19 mouse cellular contexts compared by ENCODE assay signal in genomic region chr3:131522243-131522642, GRCm38 (mm10). TPM values are rescaled to one million over a fixed set of nuclear protein-coding genes. Genes with fewer than 3 reads are reported as not detected.
DNase-seq lines count a peak whose midpoint lies in the region; ATAC-seq and TF ChIP-seq lines count a peak whose summit lies in the region.
"Had no signal": no experiment of that assay in that cellular context is flagged by ENCODE, and none has a peak within 500 bp of the region (broad histone marks: within the 10 kb centered on the region; RNA-seq: fewer than 3 reads in every experiment).

No protein-coding gene starts in this region.

- POLR2A ChIA-PET in Patski (lab: Charles Lee) = interaction anchor here (1.0 to 1.2 kb wide), 2 partner anchors 36 to 173 kb away, joined by 3 to 7 read pairs; no protein-coding TSS in a partner anchor

- ATAC-seq in heart, postnatal 0 days (ENCODE audit: insufficient read depth, low read depth) = no peak
- ATAC-seq in Patski = peak; percentile 71
- ATAC-seq in lung, postnatal 0 days = peak; percentile 63
- ATAC-seq: CD4-positive, CD25-positive, alpha-beta regulatory T cell, adult 4 months had no signal

- no peak for TF ChIP-seq EP300 in heart, postnatal 0 days (IDR thresholded peaks at IDR 0.05; ENCODE audit: low read depth)
- TF ChIP-seq EP300 in lung, postnatal 0 days (IDR thresholded peaks at IDR 0.05) = peak; percentile 88

- H3K9me3 ChIP-seq in heart, postnatal 0 days (replicated peaks; ENCODE audit: control insufficient read depth, low read length) = no peaks in the 10 kb centered on the region
- no peaks in the 10 kb centered on the region for H3K9me3 ChIP-seq in lung, postnatal 0 days (ENCODE audit: low read length)
- H3K9me3 ChIP-seq: embryonic facial prominence, embryonic 13.5 days; forebrain, embryonic 12.5 days; liver, embryonic 13.5 days had no signal

- no peaks in the 10 kb centered on the region for H3K36me3 ChIP-seq in heart, postnatal 0 days (replicated peaks; ENCODE audit: control insufficient read depth, insufficient read depth, low read length)
- no peaks in the 10 kb centered on the region for H3K36me3 ChIP-seq in lung, postnatal 0 days (ENCODE audit: insufficient read depth, low read length)
- H3K36me3 ChIP-seq: embryonic facial prominence, embryonic 13.5 days; forebrain, embryonic 12.5 days; liver, embryonic 13.5 days had no signal

- H3K4me3 ChIP-seq in heart, postnatal 0 days (ENCODE audit: low read depth, low read length) = no peak overlapping the region
- no peak overlapping the region for H3K4me3 ChIP-seq in lung, postnatal 0 days (ENCODE audit: low read depth, low read length)
- H3K4me3 ChIP-seq: embryonic facial prominence, embryonic 13.5 days; forebrain, embryonic 12.5 days; layer of hippocampus, adult 2 months; liver, embryonic 13.5 days; megakaryocyte, embryonic 14.5 days had no signal

- CTCF ChIA-PET in Patski (lab: Charles Lee) = interaction anchor here (0.6 to 6.7 kb wide), 15 partner anchors 10 to 211 kb away, joined by 3 to 68 read pairs (median 5); no protein-coding TSS in a partner anchor

- WGBS in heart, postnatal 0 days = 27% methylated on average over 7 of the region's 7 CpGs
- 16% methylated on average over 7 of the region's 7 CpGs for WGBS in lung, postnatal 0 days

- H3K9ac ChIP-seq in heart, postnatal 0 days (replicated peaks; ENCODE audit: low read depth, low read length) = no peak overlapping the region
- no peak overlapping the region for H3K9ac ChIP-seq in lung, postnatal 0 days (replicated peaks; ENCODE audit: low read depth)
- H3K9ac ChIP-seq: embryonic facial prominence, embryonic 13.5 days; forebrain, embryonic 12.5 days; hindbrain, embryonic 14.5 days; liver, embryonic 13.5 days had no signal

- H3K27ac ChIP-seq in heart, postnatal 0 days (ENCODE audit: low read depth) = no peak overlapping the region
- no peak overlapping the region for H3K27ac ChIP-seq in lung, postnatal 0 days (ENCODE audit: low read length)
- H3K27ac ChIP-seq: embryonic facial prominence, embryonic 13.5 days; forebrain, embryonic 12.5 days; hindbrain, embryonic 14.5 days; layer of hippocampus, adult 2 months; liver, embryonic 13.5 days had no signal

- H3K27me3 ChIP-seq in heart, postnatal 0 days (ENCODE audit: control insufficient read depth, insufficient read depth, low read length) = no peaks in the 10 kb centered on the region
- no peaks in the 10 kb centered on the region for H3K27me3 ChIP-seq in Patski
- H3K27me3 ChIP-seq in lung, postnatal 0 days (replicated peaks; ENCODE audit: insufficient read depth, low read length) = no peaks in the 10 kb centered on the region
- H3K27me3 ChIP-seq: embryonic facial prominence, embryonic 13.5 days; forebrain, embryonic 12.5 days; liver, embryonic 13.5 days had no signal

- peaks cover 6% of the 10 kb centered on the region; the same call in 1 of the 2 replicates for H3K4me1 ChIP-seq in heart, postnatal 0 days (ENCODE audit: control insufficient read depth, insufficient read depth)
- no peaks in the 10 kb centered on the region for H3K4me1 ChIP-seq in lung, postnatal 0 days (ENCODE audit: insufficient read depth, low read depth, low read length)
- H3K4me1 ChIP-seq: embryonic facial prominence, embryonic 13.5 days; forebrain, embryonic 12.5 days; liver, embryonic 13.5 days; megakaryocyte, embryonic 14.5 days had no signal

- TF ChIP-seq CTCF in heart, postnatal 0 days (IDR thresholded peaks at IDR 0.05; ENCODE audit: low read depth) = no peak
- TF ChIP-seq CTCF in Patski (IDR thresholded peaks at IDR 0.05) = no peak
- no peak for TF ChIP-seq CTCF in lung, postnatal 0 days (IDR thresholded peaks at IDR 0.05)

- DNase-seq in heart, postnatal 0 days (ENCODE audit: low spot score) = peak; percentile 24
- DNase-seq in heart, postnatal 14 days = no peak
- DNase-seq in 3T3-L1 (ENCODE audit: low read depth, low spot score) (peak; percentile 84), Patski (ENCODE audit: low read depth, low spot score) (peak; percentile 65)
- DNase-seq in lung, postnatal 0 days (ENCODE audit: low spot score) = peak; percentile 85
- no peak for DNase-seq in left cerebral cortex, adult 9 months (ENCODE audit: low spot score in 2 of 2)
- DNase-seq in kidney, postnatal 4 days = no peak
- no peak for DNase-seq in kidney, adult 11 months
- DNase-seq: cerebellum, adult 11 months; kidney, adult 9 months; liver, embryonic 13.5 days; retina, postnatal 1 day had no signal

- in situ Hi-C loops in Patski (cut with MboI; ENCODE audit: low pct_unique_long_range_greater_than_20kb) = no loop called here

- intact Hi-C loops in heart, postnatal 14 days (cut with DNase I) = no loop called here

- no peak overlapping the region for H3K4me2 ChIP-seq in heart, postnatal 0 days (ENCODE audit: low read depth, low read length)
- H3K4me2 ChIP-seq in lung, postnatal 0 days (replicated peaks; ENCODE audit: low read depth, low read length) = no peak overlapping the region
- H3K4me2 ChIP-seq: embryonic facial prominence, embryonic 13.5 days; forebrain, embryonic 12.5 days; hindbrain, embryonic 14.5 days; liver, embryonic 13.5 days had no signal

RNA-seq across cellular contexts. Expression of gene Sgms2, which starts 31.0 kb away (rescaled TPM):
- total RNA-seq in heart, postnatal 0 days (2014; rRNA removed; ENCODE audit: low replicate concordance) = 0.93 and 1.3 TPM in 2 replicates
- polyA plus RNA-seq in heart, postnatal 0 days (2015; fragmentation: Nextera tagmentation; extraction: Ambion mirVana) = 1.0 and 1.1 TPM in 2 replicates
- 1 to 10 TPM; 2.0 to 2.7 TPM for total RNA-seq in heart, postnatal 14 days (2021)
- polyA plus RNA-seq in Patski (2021) = 39.7 TPM
- 4.1 TPM in 2 replicates for polyA plus RNA-seq in lung, postnatal 0 days (2015; fragmentation: Nextera tagmentation; extraction: Ambion mirVana)
- total RNA-seq: MEL had no signal
- polyA plus RNA-seq: CD4-positive, CD25-positive, alpha-beta regulatory T cell, adult 4 months had no signal

RNA-seq across cellular contexts. Expression of gene Papss1, which starts 42.3 kb away (rescaled TPM):
- 28.2 and 32.3 TPM in 2 replicates for total RNA-seq in heart, postnatal 0 days (2014; rRNA removed; ENCODE audit: low replicate concordance)
- polyA plus RNA-seq in heart, postnatal 0 days (2015; fragmentation: Nextera tagmentation; extraction: Ambion mirVana) = 22.0 and 22.6 TPM in 2 replicates
- total RNA-seq in heart, postnatal 14 days (2021) = 10 to 100 TPM; 15.4 to 17.5 TPM
- polyA plus RNA-seq in Patski (2021) = 90.2 TPM
- polyA plus RNA-seq in lung, postnatal 0 days (2015; fragmentation: Nextera tagmentation; extraction: Ambion mirVana) = 45.9 and 50.4 TPM in 2 replicates

Comparison
In these comparisons a context has a peak if more than half of its experiments do, and no peak if none do; other contexts are left out.
1. DNase-seq: peak in heart, postnatal 0 days (single experiment), 3T3-L1 (single experiment), Patski (single experiment) and lung, postnatal 0 days (single experiment); none in heart, postnatal 14 days (0 of 2), left cerebral cortex, adult 9 months (0 of 2), kidney, postnatal 4 days (0 of 2) and kidney, adult 11 months (single experiment).